Mouse (Mus musculus) lung, adult 2 months (tissue): ENCODE measurements around the gene Tnfrsf13c. TPM values are rescaled to one million over a fixed set of nuclear protein-coding genes. Genes with fewer than 3 reads are reported as not detected.

ENCODE experiments used
- DNase-seq: peaks from one replicate; pipeline ENCODE4 v3.0.0; 2022
- H3K4me1 ChIP-seq: fragments of 200-500 bp; 2 replicates; pipeline ENCODE4 v1.6.1; 2011; ENCODE audit warnings: low read length; ENCODE audit not compliant: control insufficient read depth, insufficient read depth
- H3K4me3 ChIP-seq: fragments of 200-500 bp; replicated peaks from 2 replicates; pipeline ENCODE3; 2011; ENCODE audit warnings: low read depth, mild to moderate bottlenecking, control low read depth, low read length; ENCODE audit errors: extremely low read depth
- CTCF ChIP-seq: fragments of 200-500 bp; IDR thresholded peaks from 2 replicates; pipeline ENCODE4 v1.5.1; 2011; ENCODE audit warnings: mild to moderate bottlenecking, low read length, control low read depth; ENCODE audit not compliant: insufficient read depth
- POLR2A ChIP-seq: fragments of 200-500 bp; IDR thresholded peaks from 2 replicates; pipeline ENCODE4 v1.6.1; 2011; ENCODE audit warnings: low read depth, mild to moderate bottlenecking, control low read depth, low read length, borderline replicate concordance; ENCODE audit errors: extremely low read depth
- WGBS: fragments of 180-500 bp; shearing (Covaris S2); methylation state at CpG from one replicate; pipeline ENCODE4 v1.1.7; 2018; 5-methylcytosine and 5-hydroxymethylcytosine counted together
- polyA plus RNA-seq: library from polyadenylated mRNA; depleted of rRNA; stranded (reverse); fragments of >200 nt; gene quantifications from 2 replicates; pipeline ENCODE4 v1.2.3, GENCODE M21; 2012

Gene Tnfrsf13c
- polyA plus RNA-seq, 1 experiment, result 4.4 TPM

DNA sequence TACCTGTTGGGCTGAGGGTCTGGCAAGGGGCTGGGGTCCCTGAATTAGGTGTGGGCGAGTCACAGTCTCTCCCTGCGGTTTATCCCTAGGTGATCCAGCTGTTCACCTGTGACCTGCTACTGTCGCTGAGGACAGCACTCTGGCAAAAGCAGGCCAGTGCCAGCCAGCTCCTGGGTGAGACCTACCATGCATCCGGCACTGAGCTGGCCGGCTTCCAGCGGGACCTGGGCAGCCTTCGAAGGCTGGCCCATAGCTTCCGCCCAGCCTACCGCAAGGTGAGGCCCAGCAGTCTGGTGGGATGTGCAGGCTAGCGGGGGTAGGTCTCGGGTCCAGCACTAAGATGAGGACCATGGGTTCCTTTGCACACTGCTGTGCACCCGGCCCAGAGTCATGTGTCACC is 24.6 kb downstream of the Tnfrsf13c start:
- Histone ChIP-seq H3K4me3 (no peak overlapping the region), H3K4me1 (no peaks in the 10 kb centered on the region)
- no peak for TF ChIP-seq POLR2A
- no peak for TF ChIP-seq CTCF
- whole genome bisulfite sequencing, result 80% methylated on average over 12 of the region's 12 CpGs
- DNase-seq, result no peak

DNA sequence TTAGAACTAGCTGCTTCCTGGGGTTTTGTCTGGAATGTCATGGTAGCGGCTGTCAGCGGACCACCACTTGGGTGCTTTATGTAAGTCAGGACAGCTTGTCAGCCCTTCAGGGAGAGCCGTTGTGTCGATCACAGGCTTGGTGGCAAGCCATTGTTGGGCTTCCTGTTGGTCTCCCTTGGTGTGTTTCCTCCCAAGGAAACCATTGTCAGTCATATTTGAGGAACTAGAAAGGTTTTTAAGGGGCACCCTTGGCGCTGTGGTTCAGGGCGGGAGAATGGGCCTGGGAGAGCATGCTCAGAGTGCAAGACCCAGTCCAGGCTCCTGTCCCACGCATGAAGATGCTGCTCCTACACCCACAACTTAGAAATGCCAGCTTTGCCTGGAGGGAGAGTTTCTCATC is 25.8 kb downstream of the Tnfrsf13c start:
- no peak for DNase-seq

DNA sequence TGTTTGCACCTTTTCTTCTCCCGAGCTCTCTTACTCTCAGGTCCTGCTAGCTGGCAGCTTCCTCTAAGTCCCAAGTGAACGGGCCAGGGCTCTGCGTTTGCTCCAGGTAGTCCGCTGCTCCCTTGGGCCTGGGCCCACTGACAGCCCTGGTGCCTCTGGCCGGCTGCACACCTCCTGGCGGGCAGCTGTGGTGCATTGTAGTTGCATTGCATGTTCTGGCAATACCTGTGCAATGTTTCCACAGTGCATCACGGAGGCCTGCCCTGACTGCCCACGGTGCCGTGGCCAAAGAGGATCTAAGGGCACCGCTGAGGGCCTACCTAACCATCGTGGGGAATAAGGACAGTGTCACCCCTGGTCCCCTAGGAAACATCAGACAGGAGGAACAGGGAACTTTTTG is 26.2 kb downstream of the Tnfrsf13c start:
- no peak overlapping the region for H3K4me3 ChIP-seq
- no peak for DNase-seq
- no peaks in the 10 kb centered on the region for H3K4me1 ChIP-seq
- WGBS, result 88% methylated on average over 11 of the region's 11 CpGs
- TF ChIP-seq CTCF (no peak), POLR2A (no peak)

More for the DNA sequence above, 25.8 kb downstream of the Tnfrsf13c start:
- H3K4me1 ChIP-seq, result no peaks in the 10 kb centered on the region
- H3K4me3 ChIP-seq, result no peak overlapping the region
- TF ChIP-seq POLR2A (no peak), CTCF (no peak)
- 72% methylated on average over 7 of the region's 7 CpGs for WGBS

DNA sequence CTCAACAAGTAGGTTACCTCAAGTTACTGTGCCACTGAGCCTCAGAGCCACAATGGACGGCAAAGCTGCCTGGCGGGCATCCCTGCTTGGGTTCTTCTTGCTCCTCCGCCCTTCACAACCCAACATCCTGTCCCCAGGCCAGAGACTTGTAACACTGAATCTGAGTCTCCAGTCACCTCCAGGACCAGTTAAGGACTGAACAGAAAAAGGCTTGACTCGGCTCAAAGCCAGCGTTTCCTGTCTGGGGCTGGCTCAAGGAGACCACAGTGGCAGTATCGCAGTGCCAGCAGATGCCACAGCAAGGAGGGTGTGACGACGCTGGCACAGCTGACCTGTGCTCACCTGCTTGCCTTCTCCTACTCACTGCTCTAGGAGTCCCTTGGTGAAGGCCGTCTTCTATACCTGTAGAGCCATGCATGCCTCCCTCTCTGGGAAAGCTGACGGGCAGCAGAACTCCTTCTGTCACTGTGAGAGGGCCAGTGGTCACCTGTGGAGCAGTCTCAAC is 26.9 kb downstream of the Tnfrsf13c start:
- no peaks in the 10 kb centered on the region for H3K4me1 ChIP-seq
- no peak for DNase-seq
- TF ChIP-seq POLR2A (no peak), CTCF (no peak)
- 87% methylated on average over 10 of the region's 10 CpGs for WGBS
- H3K4me3 ChIP-seq, result no peak overlapping the region

DNA sequence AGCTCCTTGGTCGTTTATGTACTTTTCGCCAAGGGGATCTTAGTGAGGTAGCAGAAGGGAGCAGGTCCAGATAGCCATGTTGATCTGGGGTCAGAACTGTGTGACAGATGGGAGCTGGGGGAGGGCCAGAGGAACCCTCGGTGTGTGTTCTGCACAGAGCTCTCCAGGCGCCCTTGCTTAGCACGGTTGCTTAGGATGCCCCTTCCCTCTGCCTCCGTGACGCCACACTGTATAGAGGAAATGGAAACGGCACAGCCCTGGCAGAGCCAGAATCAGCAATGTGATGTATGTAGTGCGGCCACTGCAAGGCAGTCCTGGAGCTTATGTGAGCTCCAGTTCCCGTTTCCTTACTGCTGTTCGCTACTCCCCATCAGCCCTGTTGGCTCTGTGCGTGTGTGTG is 27.9 kb downstream of the Tnfrsf13c start:
- WGBS, result 81% methylated on average over 12 of the region's 12 CpGs
- no peak for DNase-seq
- Histone ChIP-seq H3K4me1 (no peaks in the 10 kb centered on the region), H3K4me3 (no peak overlapping the region)
- no peak for TF ChIP-seq POLR2A

DNA sequence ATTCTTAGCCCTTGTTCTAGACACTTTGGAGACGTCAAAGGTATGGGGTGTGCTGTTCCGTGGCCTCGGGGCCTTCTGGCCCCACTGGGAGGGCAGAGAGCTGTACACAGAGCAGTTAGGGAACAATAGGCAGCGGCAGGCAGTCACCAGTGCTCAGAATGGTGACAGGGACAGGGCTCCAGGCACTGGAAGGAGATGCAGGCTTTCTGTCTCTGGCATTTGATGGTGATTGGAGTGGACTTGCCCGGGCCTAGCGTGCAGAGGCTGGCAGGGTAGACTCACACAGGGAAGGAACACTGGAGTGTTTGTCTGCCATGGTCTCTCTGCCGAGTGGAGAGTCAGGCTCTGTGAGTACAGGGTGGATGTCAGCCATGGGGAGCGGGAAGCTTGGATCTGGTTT is 31.6 kb downstream of the Tnfrsf13c start:
- Histone ChIP-seq H3K4me3 (no peak overlapping the region), H3K4me1 (no peaks in the 10 kb centered on the region)
- TF ChIP-seq POLR2A, result no peak
- no peak for TF ChIP-seq CTCF
- WGBS, result 90% methylated on average over 8 of the region's 8 CpGs
- no peak for DNase-seq

DNA sequence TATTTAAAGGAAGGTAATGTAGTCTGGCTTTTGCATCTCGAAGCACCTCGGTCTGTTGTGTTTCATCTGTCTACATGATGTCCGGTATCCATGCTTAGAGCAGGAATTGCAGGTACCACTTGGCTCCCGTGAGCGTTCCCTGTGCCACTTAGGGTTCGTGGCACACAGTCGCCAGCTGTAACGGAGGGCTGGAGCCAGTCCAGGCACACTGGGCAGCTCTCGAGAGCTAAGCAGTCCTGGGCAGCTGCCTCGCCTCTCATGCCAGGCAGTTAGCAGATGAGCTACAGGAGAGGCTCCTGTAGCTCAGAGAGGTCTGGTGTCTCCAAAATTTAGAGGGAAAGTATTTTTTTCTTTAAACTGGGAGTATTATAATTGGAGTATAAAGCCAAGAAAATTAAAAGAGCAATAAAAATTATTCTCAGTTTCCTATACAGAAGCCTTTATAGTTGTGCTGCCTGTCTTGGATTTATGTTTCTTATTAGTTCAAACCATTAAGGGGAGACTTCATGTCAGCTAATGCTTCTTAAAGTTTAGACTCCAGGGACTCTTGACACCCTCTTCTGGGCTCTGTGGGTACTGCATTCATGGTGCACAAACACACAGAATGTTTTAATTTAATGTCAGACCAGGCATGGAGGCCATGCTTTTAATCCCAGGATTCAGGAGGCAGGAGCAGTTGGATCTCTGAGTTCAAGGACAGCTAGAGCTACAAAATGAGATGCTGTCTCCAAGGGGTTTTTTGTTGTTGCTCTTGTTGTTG is 35.5 kb downstream of the Tnfrsf13c start:
- WGBS, result 87% methylated on average over 10 of the region's 10 CpGs
- DNase-seq, result no peak

DNA sequence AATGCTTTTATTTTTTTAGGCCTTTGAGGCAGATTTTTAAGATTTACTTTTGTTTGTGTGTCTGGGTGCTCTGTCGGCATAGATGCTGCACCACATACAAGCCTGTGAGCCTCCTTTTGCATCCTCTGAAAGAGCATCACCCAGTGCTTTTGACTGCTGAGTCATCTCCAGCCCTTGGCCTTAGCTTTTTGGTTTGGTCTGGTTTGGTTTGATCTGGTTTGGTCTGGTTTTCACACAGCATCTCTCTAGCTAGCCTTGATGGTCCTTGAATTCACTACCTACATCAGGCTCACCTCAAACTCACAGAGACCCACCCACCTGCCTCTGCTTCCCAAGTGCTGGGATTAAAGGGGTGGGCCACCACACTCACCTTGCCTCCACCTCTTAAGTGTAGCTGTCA is 36.2 kb downstream of the Tnfrsf13c start:
- TF ChIP-seq CTCF (no peak), POLR2A (no peak)
- WGBS, result 92% methylated on average over 1 of the region's 1 CpGs
- DNase-seq, result no peak
- Histone ChIP-seq H3K4me3 (no peak overlapping the region), H3K4me1 (no peaks in the 10 kb centered on the region)

More for the DNA sequence above, 35.5 kb downstream of the Tnfrsf13c start:
- no peaks in the 10 kb centered on the region for H3K4me1 ChIP-seq
- no peak overlapping the region for H3K4me3 ChIP-seq
- TF ChIP-seq POLR2A (no peak), CTCF (no peak)

DNA sequence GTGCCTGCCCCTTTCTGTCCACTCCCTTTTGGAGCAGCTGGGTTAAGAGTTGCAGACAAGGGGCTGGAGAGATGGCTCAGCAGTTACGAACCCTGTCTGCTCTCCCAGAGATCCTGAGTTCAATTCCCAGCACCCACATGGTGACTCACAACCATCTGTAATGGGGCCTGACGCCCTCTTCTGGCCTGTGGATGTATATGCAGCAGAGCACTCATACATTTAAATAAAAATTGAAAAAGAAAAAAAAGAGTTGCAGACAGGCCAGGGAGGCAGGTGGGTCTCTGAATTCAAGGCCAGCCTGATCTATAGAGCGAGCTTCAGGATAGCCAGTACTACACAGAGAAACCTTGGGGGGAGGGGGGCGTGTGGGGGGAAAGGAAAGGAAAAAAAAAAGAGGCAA is 36.8 kb downstream of the Tnfrsf13c start:
- DNase-seq, result no peak
- 85% methylated on average over 4 of the region's 4 CpGs for WGBS
- Histone ChIP-seq H3K4me3 (no peak overlapping the region), H3K4me1 (no peaks in the 10 kb centered on the region)
- TF ChIP-seq POLR2A (no peak), CTCF (no peak)

DNA sequence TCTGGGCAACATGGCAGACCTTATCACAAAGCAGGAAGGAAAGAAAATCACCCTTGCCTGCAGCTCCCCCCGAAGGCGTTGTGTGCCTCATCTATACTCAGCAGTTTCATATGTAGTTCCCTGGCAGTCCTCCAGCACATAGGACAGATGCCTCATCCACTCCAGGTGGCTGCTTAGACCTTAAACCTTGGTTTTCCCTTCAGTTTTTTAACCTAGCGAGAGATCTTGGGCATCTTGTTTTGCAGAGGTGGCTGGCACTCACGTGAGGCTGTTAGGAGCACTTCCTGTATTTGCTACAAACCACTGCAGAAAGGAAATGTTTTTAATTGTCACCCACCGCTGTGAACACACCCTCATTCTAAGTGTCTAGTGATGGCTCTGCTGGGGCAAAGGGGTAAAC is 37.2 kb downstream of the Tnfrsf13c start:
- Histone ChIP-seq H3K4me1 (no peaks in the 10 kb centered on the region), H3K4me3 (no peak overlapping the region)
- 65% methylated on average over 5 of the region's 5 CpGs for WGBS
- TF ChIP-seq CTCF, result no peak
- DNase-seq, result no peak
